Mouse (Mus musculus): Measurements from ENCODE around the gene Tpbpa.
"Not testable (repeated sequence)": the region's sequence is repeated elsewhere in the genome, so short reads cannot be mapped to it uniquely, and the experiment has no call there.

GRCm38 (mm10) chr13:60972319-60972718, 30.5 kb upstream of the Tpbpa start:
- not testable (repeated sequence) for TF ChIP-seq HCFC1 (IDR thresholded peaks at IDR 0.05; ENCODE audit: low read depth, low read length); CTCF (conservative IDR thresholded peaks at IDR 0.05 in 1 of 2, IDR thresholded peaks at IDR 0.05 in 1 of 2; ENCODE audit: low read depth in 2 of 2, low read length in 2 of 2); EP300 (IDR thresholded peaks at IDR 0.05; ENCODE audit: low read length); USF1 (IDR thresholded peaks at IDR 0.05; ENCODE audit: low read depth, low read length); CHD1 (IDR thresholded peaks at IDR 0.05; ENCODE audit: low read depth, low read length)
